Mouse (Mus musculus): Measurements from ENCODE around the gene E430018J23Rik.
A peak's percentile ranks its signal among the peaks of the same experiment; 100 is the strongest.
"Not testable (repeated sequence)": the region's sequence is repeated elsewhere in the genome, so short reads cannot be mapped to it uniquely, and the experiment has no call there.

E430018J23Rik gene

GRCm38 (mm10) chr7:127378310-127378921, 15.0 kb downstream of the E430018J23Rik start:
- DNase-seq (ENCODE audit: extremely low read depth, low read depth, low spot score): no peak

- peak; percentile 43 for DNase-seq (ENCODE audit: extremely low read depth, low read depth, low spot score)
These were observed 17.9 kb downstream of the E430018J23Rik start, which contains the start of gene Zfp747 for GRCm38 (mm10) chr7:127375271-127376245. TSS of gene Zfp747 (minus strand) at chr7:127376050.

- DNase-seq (ENCODE audit: extremely low read depth, low read depth, low spot score): not testable (repeated sequence)
These were observed 21.6 kb downstream of the E430018J23Rik start for GRCm38 (mm10) chr7:127371870-127372269.

GRCm38 (mm10) chr7:127371213-127371612, 22.2 kb downstream of the E430018J23Rik start:
- DNase-seq (ENCODE audit: extremely low read depth, low read depth, low spot score): no peak

GRCm38 (mm10) chr7:127366249-127366648, 27.2 kb downstream of the E430018J23Rik start:
- no peak for DNase-seq (ENCODE audit: extremely low read depth, low read depth, low spot score)

GRCm38 (mm10) chr7:127364166-127364565, 29.3 kb downstream of the E430018J23Rik start:
- no peak for DNase-seq (ENCODE audit: extremely low read depth, low read depth, low spot score)

- DNase-seq (ENCODE audit: extremely low read depth, low read depth, low spot score): no peak
These were observed 29.9 kb downstream of the E430018J23Rik start for GRCm38 (mm10) chr7:127363475-127363921.

- not testable (repeated sequence) for DNase-seq (ENCODE audit: extremely low read depth, low read depth, low spot score)
These were observed 31.0 kb downstream of the E430018J23Rik start for GRCm38 (mm10) chr7:127362418-127362817.

GRCm38 (mm10) chr7:127361449-127361848, 32.0 kb downstream of the E430018J23Rik start:
- no peak for DNase-seq (ENCODE audit: extremely low read depth, low read depth, low spot score)

GRCm38 (mm10) chr7:127360265-127360664, 33.2 kb downstream of the E430018J23Rik start:
- no peak for DNase-seq (ENCODE audit: extremely low read depth, low read depth, low spot score)

- DNase-seq (ENCODE audit: extremely low read depth, low read depth, low spot score): peak; percentile 51
These were observed 35.0 kb downstream of the E430018J23Rik start for GRCm38 (mm10) chr7:127358472-127358871.

- no peak for DNase-seq (ENCODE audit: extremely low read depth, low read depth, low spot score)
These were observed 35.6 kb downstream of the E430018J23Rik start for GRCm38 (mm10) chr7:127357871-127358270.

- no peak for DNase-seq (ENCODE audit: extremely low read depth, low read depth, low spot score)
These were observed 37.6 kb downstream of the E430018J23Rik start for GRCm38 (mm10) chr7:127355796-127356195.

GRCm38 (mm10) chr7:127351230-127352004, 42.0 kb downstream of the E430018J23Rik start:
- no peak for DNase-seq (ENCODE audit: extremely low read depth, low read depth, low spot score)

GRCm38 (mm10) chr7:127346676-127347075, 46.8 kb downstream of the E430018J23Rik start:
- no peak for DNase-seq (ENCODE audit: extremely low read depth, low read depth, low spot score)

GRCm38 (mm10) chr7:127345512-127346325, 47.7 kb downstream of the E430018J23Rik start, which contains the start of gene Zfp768:
TSS of gene Zfp768 (minus strand) at chr7:127345589.
- DNase-seq (ENCODE audit: extremely low read depth, low read depth, low spot score): no peak

- no peak for DNase-seq (ENCODE audit: extremely low read depth, low read depth, low spot score)
These were observed 48.3 kb downstream of the E430018J23Rik start for GRCm38 (mm10) chr7:127345092-127345491.

- DNase-seq (ENCODE audit: extremely low read depth, low read depth, low spot score): no peak
These were observed 49.1 kb downstream of the E430018J23Rik start for GRCm38 (mm10) chr7:127344371-127344770.

- DNase-seq (ENCODE audit: extremely low read depth, low read depth, low spot score): no peak
These were observed 49.9 kb downstream of the E430018J23Rik start for GRCm38 (mm10) chr7:127343351-127344019.
